Mouse (Mus musculus): ENCODE measurements around the gene Sirpb1b. TPM values are rescaled to one million over a fixed set of nuclear protein-coding genes. Genes with fewer than 3 reads are reported as not detected.

Gene Sirpb1b
- polyA plus RNA-seq (2015; fragmentation: Illumina TruSeq; extraction: RNeasy Lipid Tissue Mini Kit (QIAGEN cat#74804); ENCODE audit: low read depth, low replicate concordance): not detected

GRCm38 (mm10) chr3:15574887-15575286 lies at the start of gene Sirpb1b:
TSS of gene Sirpb1b (minus strand) at chr3:15575065.

Other genes starting within 250 kb of the Sirpb1b start
- gene Gm9733, start 242.8 kb downstream of the Sirpb1b start, polyA plus RNA-seq (2015; fragmentation: Illumina TruSeq; extraction: RNeasy Lipid Tissue Mini Kit (QIAGEN cat#74804); ENCODE audit: low read depth, low replicate concordance): not detected
- not detected for gene Sirpb1a, start 148.5 kb downstream of the Sirpb1b start, polyA plus RNA-seq (2015; fragmentation: Illumina TruSeq; extraction: RNeasy Lipid Tissue Mini Kit (QIAGEN cat#74804); ENCODE audit: low read depth, low replicate concordance)

All from brain, adult 10 weeks (tissue).